In genomic region chr12:30850902-30851301, GRCm38 (mm10) we compare ENCODE assay signal across 10 mouse cellular contexts. TPM values are rescaled to one million over a fixed set of nuclear protein-coding genes. Genes with fewer than 3 reads are reported as not detected.
A peak's percentile ranks its signal among the peaks of the same experiment; 100 is the strongest.
DNase-seq lines count a peak whose midpoint lies in the region; ATAC-seq lines count a peak whose summit lies in the region.
"Had no signal": no experiment of that assay in that cellular context is flagged by ENCODE, and none has a peak within 500 bp of the region (broad histone marks: within the 10 kb centered on the region; RNA-seq: fewer than 3 reads in every experiment).

No protein-coding gene starts in this region.

- H3K36me3 ChIP-seq in forebrain, embryonic 15.5 days, result no peaks in the 10 kb centered on the region
- no peaks in the 10 kb centered on the region for H3K36me3 ChIP-seq in forebrain, embryonic 10.5 days (replicated peaks)
- no peaks in the 10 kb centered on the region for H3K36me3 ChIP-seq in midbrain, embryonic 12.5 days
- H3K36me3 ChIP-seq in midbrain, embryonic 10.5 days, result no peaks in the 10 kb centered on the region
- H3K36me3 ChIP-seq: limb, embryonic 13.5 days had no signal

- H3K4me3 ChIP-seq in forebrain, embryonic 15.5 days, result no peak overlapping the region
- no peak overlapping the region for H3K4me3 ChIP-seq in forebrain, embryonic 10.5 days
- H3K4me3 ChIP-seq in midbrain, embryonic 12.5 days, result no peak overlapping the region
- H3K4me3 ChIP-seq in midbrain, embryonic 10.5 days, result no peak overlapping the region
- H3K4me3 ChIP-seq: limb, embryonic 13.5 days had no signal

- H3K9ac ChIP-seq in forebrain, embryonic 15.5 days (replicated peaks), result no peak overlapping the region
- H3K9ac ChIP-seq in midbrain, embryonic 12.5 days (replicated peaks), result no peak overlapping the region
- H3K9ac ChIP-seq: limb, embryonic 13.5 days had no signal

- H3K9me3 ChIP-seq in forebrain, embryonic 15.5 days, result no peaks in the 10 kb centered on the region
- no peaks in the 10 kb centered on the region for H3K9me3 ChIP-seq in forebrain, embryonic 10.5 days
- no peaks in the 10 kb centered on the region for H3K9me3 ChIP-seq in midbrain, embryonic 12.5 days
- H3K9me3 ChIP-seq in midbrain, embryonic 10.5 days (replicated peaks), result no peaks in the 10 kb centered on the region
- H3K9me3 ChIP-seq: limb, embryonic 13.5 days had no signal

- peaks cover 17% of the 10 kb centered on the region for H3K27me3 ChIP-seq in forebrain, embryonic 15.5 days
- no peaks in the 10 kb centered on the region for H3K27me3 ChIP-seq in forebrain, embryonic 10.5 days (ENCODE audit: poor library complexity, severe bottlenecking)
- H3K27me3 ChIP-seq in midbrain, embryonic 12.5 days, result peaks cover 9% of the 10 kb centered on the region; the same call in 1 of the 2 replicates
- H3K27me3 ChIP-seq in midbrain, embryonic 10.5 days (ENCODE audit: low read depth, poor library complexity, severe bottlenecking), result no peaks in the 10 kb centered on the region
- H3K27me3 ChIP-seq: CH12.LX; limb, embryonic 13.5 days had no signal

- 0 out of 2 replicates have a peak, but pooled peaks have one; percentile 74 for ATAC-seq in forebrain, embryonic 15.5 days (replicated peaks)
- peak; percentile 27; the same call in 1 of the 2 replicates for ATAC-seq in midbrain, embryonic 12.5 days (ENCODE audit: low FRiP score, low read depth)
- ATAC-seq in granulocyte monocyte progenitor cell, adult 5-6 weeks (replicated peaks; ENCODE audit: poor library complexity, severe bottlenecking), result no peak

- DNase-seq in forebrain, embryonic 10.5 days (ENCODE audit: extremely low spot score, low spot score), result no peak
- no peak for DNase-seq in midbrain, embryonic 10.5 days (ENCODE audit: low spot score)
- peak; percentile 62 for DNase-seq in layer of hippocampus, adult 9-11 months
- peak; percentile 17 for DNase-seq in telencephalon, adult 2 months (ENCODE audit: low read depth, low spot score)
- no peak for DNase-seq in embryo, embryonic 10 days (ENCODE audit: low spot score)

- no peak overlapping the region for H3K27ac ChIP-seq in forebrain, embryonic 15.5 days (replicated peaks)
- H3K27ac ChIP-seq in forebrain, embryonic 10.5 days, result no peak overlapping the region
- H3K27ac ChIP-seq in midbrain, embryonic 12.5 days (replicated peaks), result no peak overlapping the region
- no peak overlapping the region for H3K27ac ChIP-seq in midbrain, embryonic 10.5 days (replicated peaks)
- H3K27ac ChIP-seq: limb, embryonic 13.5 days had no signal

- H3K4me2 ChIP-seq in forebrain, embryonic 15.5 days (replicated peaks), result no peak overlapping the region
- no peak overlapping the region for H3K4me2 ChIP-seq in midbrain, embryonic 12.5 days (replicated peaks)
- H3K4me2 ChIP-seq: limb, embryonic 13.5 days had no signal

- peaks cover 7% of the 10 kb centered on the region; the same call in 1 of the 2 replicates for H3K4me1 ChIP-seq in forebrain, embryonic 15.5 days
- no peaks in the 10 kb centered on the region for H3K4me1 ChIP-seq in forebrain, embryonic 10.5 days
- peaks cover 3% of the 10 kb centered on the region; the same call in 1 of the 2 replicates for H3K4me1 ChIP-seq in midbrain, embryonic 12.5 days
- H3K4me1 ChIP-seq in midbrain, embryonic 10.5 days, result 0 out of 2 replicates have a peak, but pooled peaks cover 2% of the 10 kb centered on the region
- H3K4me1 ChIP-seq: limb, embryonic 13.5 days had no signal

- 23% methylated on average over 2 of the region's 2 CpGs for WGBS in forebrain, embryonic 15.5 days
- 73% methylated on average over 2 of the region's 2 CpGs for WGBS in forebrain, embryonic 10.5 days
- 38% methylated on average over 2 of the region's 2 CpGs for WGBS in midbrain, embryonic 12.5 days
- WGBS in midbrain, embryonic 10.5 days, result 56% methylated on average over 2 of the region's 2 CpGs

RNA-seq across cellular contexts. Expression of gene Alkal2, which starts 33.2 kb away (rescaled TPM):
- 0.50 and 0.55 TPM in 2 replicates for polyA plus RNA-seq in forebrain, embryonic 15.5 days (2015; fragmentation: Nextera tagmentation; extraction: Ambion mirVana)
- 3.2 and 5.0 TPM in 2 replicates for polyA plus RNA-seq in forebrain, embryonic 10.5 days (2016; fragmentation: Nextera tagmentation; extraction: Ambion mirVana)
- polyA plus RNA-seq in midbrain, embryonic 12.5 days (2016; fragmentation: Nextera tagmentation; extraction: Ambion mirVana), result 0.27 and 0.47 TPM in 2 replicates
- polyA plus RNA-seq in midbrain, embryonic 10.5 days (2016; fragmentation: Nextera tagmentation; extraction: Ambion mirVana), result 0.25 and 0.38 TPM in 2 replicates
- total RNA-seq in granulocyte monocyte progenitor cell, adult 5-6 weeks (2014; fragmentation: Nextera tagmentation), result not detected in 2 replicates
- not detected in 2 replicates for total RNA-seq in granulocyte monocyte progenitor cell, adult 5-6 weeks (2017)
- total RNA-seq: CH12.LX had no signal

Comparison
In these comparisons a context has a peak if more than half of its experiments do, and no peak if none do; other contexts are left out.
1. DNase-seq: peak in layer of hippocampus, adult 9-11 months (single experiment) and telencephalon, adult 2 months (single experiment); none in forebrain, embryonic 10.5 days (single experiment), midbrain, embryonic 10.5 days (single experiment) and embryo, embryonic 10 days (single experiment).